In the genomic region with DNA sequence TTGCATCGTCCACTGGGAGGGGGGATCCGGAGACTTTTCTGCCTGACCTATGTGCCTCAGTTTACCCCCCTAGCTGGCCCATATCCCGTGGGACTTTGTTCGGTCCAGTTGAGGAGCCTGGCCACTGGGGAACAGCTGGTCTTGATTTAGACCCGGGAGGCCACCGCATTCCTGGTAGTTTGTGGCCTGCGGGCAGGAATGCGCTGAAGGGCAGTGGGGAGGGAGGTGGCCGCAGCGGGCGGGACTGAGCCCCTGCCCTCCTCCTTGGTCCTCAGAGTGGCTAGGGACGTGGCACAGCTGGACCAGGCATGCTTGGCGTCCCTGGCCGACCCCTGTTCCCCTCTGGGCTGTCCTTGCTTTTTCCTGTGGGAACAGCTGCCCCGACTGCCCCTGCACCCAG, we compare ENCODE assay signal across 9 mouse cellular contexts. TPM values are rescaled to one million over a fixed set of nuclear protein-coding genes. Genes with fewer than 3 reads are reported as not detected.
DNase-seq lines count a peak whose midpoint lies in the region; ATAC-seq and TF ChIP-seq lines count a peak whose summit lies in the region.
"Had no signal": no experiment of that assay in that cellular context is flagged by ENCODE, and none has a peak within 500 bp of the region (broad histone marks: within the 10 kb centered on the region; RNA-seq: fewer than 3 reads in every experiment).

No protein-coding gene starts in this region.

- no peak overlapping the region for H3K4me3 ChIP-seq in heart, adult 2 months
- peak overlapping the region; percentile 22; the same call in 1 of the 2 replicates for H3K4me3 ChIP-seq in midbrain, embryonic 12.5 days

- no peak for DNase-seq in heart, adult 2 months
- no peak for DNase-seq in heart, adult 8-10 months (ENCODE audit: low spot score)
- DNase-seq in embryo, embryonic 11 days = peak; percentile 69
- DNase-seq in kidney, postnatal 25 days = peak; percentile 41 to 61
- no peak for DNase-seq in c-Kit-positive CD71-positive TER-119-positive erythroid progenitor cells, embryonic 14.5 days (ENCODE audit: low spot score)
- no peak for DNase-seq in layer of hippocampus, postnatal 25 days (ENCODE audit: extremely low spot score in 1 of 2, low spot score in 1 of 2)
- DNase-seq in cerebellum, adult 9-10 months = no peak
- DNase-seq: right cerebral cortex, postnatal 4 days had no signal

- H3K79me2 ChIP-seq in heart, adult 2 months (replicated peaks; ENCODE audit: control insufficient read depth, insufficient read depth, low read length) = no peaks in the 10 kb centered on the region; the same call in 1 of the 2 replicates

- H3K9ac ChIP-seq in heart, adult 2 months (ENCODE audit: low read depth, low read length) = peak overlapping the region; percentile 39
- H3K9ac ChIP-seq in midbrain, embryonic 12.5 days (replicated peaks) = no peak overlapping the region

- intact Hi-C loops in heart, adult 2 months (cut with DNase I) = loop anchor here (2.0 to 10.0 kb wide), 3 partner anchors 49 to 275 kb away; partner anchors contain the start of genes Dazap1, Gamt and Polr2e

- H3K4me1 ChIP-seq in heart, adult 2 months (ENCODE audit: control insufficient read depth, insufficient read depth, low read length) = peaks cover 17% of the 10 kb centered on the region
- H3K4me1 ChIP-seq in midbrain, embryonic 12.5 days = peaks cover 25% of the 10 kb centered on the region

- 0 out of 2 replicates have a peak, but pooled peaks cover 4% of the 10 kb centered on the region for H3K9me3 ChIP-seq in midbrain, embryonic 12.5 days

- no peak for ATAC-seq in midbrain, embryonic 12.5 days (ENCODE audit: low FRiP score, low read depth)

- peak overlapping the region; percentile 54 for H3K4me2 ChIP-seq in midbrain, embryonic 12.5 days (replicated peaks)

- no peak for TF ChIP-seq CTCF in heart, adult 2 months (IDR thresholded peaks at IDR 0.05)

- no peaks in the 10 kb centered on the region for H3K36me3 ChIP-seq in heart, adult 2 months (ENCODE audit: control insufficient read depth, insufficient read depth, low read length)
- H3K36me3 ChIP-seq in midbrain, embryonic 12.5 days = no peaks in the 10 kb centered on the region

- no peaks in the 10 kb centered on the region for H3K27me3 ChIP-seq in heart, adult 2 months (ENCODE audit: control insufficient read depth, insufficient read depth, low read length)
- H3K27me3 ChIP-seq in midbrain, embryonic 12.5 days = peaks cover 48% of the 10 kb centered on the region

- no peak for TF ChIP-seq POLR2A in heart, adult 2 months (IDR thresholded peaks at IDR 0.05; ENCODE audit: insufficient read depth, low read depth, low read length)

- 19% methylated on average over 15 of the region's 15 CpGs for WGBS in heart, adult 2 months
- WGBS in midbrain, embryonic 12.5 days = 18% methylated on average over 15 of the region's 15 CpGs

- no peak for TF ChIP-seq EP300 in heart, adult 2 months (IDR thresholded peaks at IDR 0.05; ENCODE audit: insufficient read depth, low read depth, low read length)

- peak overlapping the region; percentile 26 for H3K27ac ChIP-seq in heart, adult 2 months
- H3K27ac ChIP-seq in midbrain, embryonic 12.5 days (replicated peaks) = no peak overlapping the region

RNA-seq across cellular contexts. Expression of gene Cnn2, which starts 1.5 kb away (rescaled TPM):
- 10 to 100 TPM; 30.2 to 39.3 TPM for total RNA-seq in heart, adult 2 months (2021)
- polyA plus RNA-seq in heart, adult 2 months (2012; rRNA removed) = 52.5 and 60.7 TPM in 2 replicates
- 10 to 100 TPM; 27.1 to 35.7 (median 33.3) TPM for total RNA-seq in heart, adult 8-10 months (2022)
- polyA plus RNA-seq in midbrain, embryonic 12.5 days (2016; fragmentation: Nextera tagmentation; extraction: Ambion mirVana) = 109 and 168 TPM in 2 replicates
- 1 to 10 TPM; 5.8 to 6.0 TPM for total RNA-seq in layer of hippocampus, postnatal 25 days (2021)

RNA-seq across cellular contexts. Expression of gene Tmem259, which starts 5.7 kb away (rescaled TPM):
- total RNA-seq in heart, adult 2 months (2021) = 100 to 1,000 TPM; 109 to 124 TPM
- 184 and 220 TPM in 2 replicates for polyA plus RNA-seq in heart, adult 2 months (2012; rRNA removed)
- 100 to 1,000 TPM; 116 to 120 (median 117) TPM for total RNA-seq in heart, adult 8-10 months (2022)
- 19.3 and 20.9 TPM in 2 replicates for polyA plus RNA-seq in midbrain, embryonic 12.5 days (2016; fragmentation: Nextera tagmentation; extraction: Ambion mirVana)
- 100 to 1,000 TPM; 125 to 131 TPM for total RNA-seq in layer of hippocampus, postnatal 25 days (2021)

RNA-seq across cellular contexts. Expression of gene Abca7, which starts 6.4 kb away (rescaled TPM):
- total RNA-seq in heart, adult 2 months (2021) = 1 to 10 TPM; 6.6 to 8.0 TPM
- 9.2 and 10.8 TPM in 2 replicates for polyA plus RNA-seq in heart, adult 2 months (2012; rRNA removed)
- 1 to 10 TPM; 7.5 to 8.5 (median 8.0) TPM for total RNA-seq in heart, adult 8-10 months (2022)
- polyA plus RNA-seq in midbrain, embryonic 12.5 days (2016; fragmentation: Nextera tagmentation; extraction: Ambion mirVana) = 7.6 and 8.5 TPM in 2 replicates
- total RNA-seq in layer of hippocampus, postnatal 25 days (2021) = 10 to 100 TPM in 1 of 2 experiments, 1 to 10 TPM in 1; 9.6 to 10.2 TPM

RNA-seq across cellular contexts. Expression of gene Grin3b, which starts 19.4 kb away (rescaled TPM):
- total RNA-seq in heart, adult 2 months (2021) = under 1 TPM; 0.20 to 0.31 TPM
- 0.20 and 0.29 TPM in 2 replicates for polyA plus RNA-seq in heart, adult 2 months (2012; rRNA removed)
- under 1 TPM; 0.37 to 0.85 (median 0.63) TPM for total RNA-seq in heart, adult 8-10 months (2022)
- polyA plus RNA-seq in midbrain, embryonic 12.5 days (2016; fragmentation: Nextera tagmentation; extraction: Ambion mirVana) = 0.39 and 0.54 TPM in 2 replicates
- total RNA-seq in layer of hippocampus, postnatal 25 days (2021) = under 1 TPM; 0.12 to 0.15 TPM

RNA-seq across cellular contexts. Expression of gene Arhgap45, which starts 26.6 kb away (rescaled TPM):
- 1 to 10 TPM; 3.5 to 5.1 TPM for total RNA-seq in heart, adult 2 months (2021)
- polyA plus RNA-seq in heart, adult 2 months (2012; rRNA removed) = 8.9 and 16.6 TPM in 2 replicates
- 1 to 10 TPM; 2.9 to 5.1 (median 3.4) TPM for total RNA-seq in heart, adult 8-10 months (2022)
- 4.5 and 5.6 TPM in 2 replicates for polyA plus RNA-seq in midbrain, embryonic 12.5 days (2016; fragmentation: Nextera tagmentation; extraction: Ambion mirVana)
- 1 to 10 TPM; 3.3 to 4.3 TPM for total RNA-seq in layer of hippocampus, postnatal 25 days (2021)

Comparison
In these comparisons a context has a peak if more than half of its experiments do, and no peak if none do; other contexts are left out.
1. DNase-seq: peak in embryo, embryonic 11 days (single experiment) and kidney, postnatal 25 days (2 of 2); none in heart, adult 2 months (0 of 2), heart, adult 8-10 months (single experiment), c-Kit-positive CD71-positive TER-119-positive erythroid progenitor cells, embryonic 14.5 days (single experiment), layer of hippocampus, postnatal 25 days (0 of 2) and cerebellum, adult 9-10 months (single experiment).
2. RNA of gene Cnn2, which starts 1.5 kb away (total RNA-seq): 30.2 to 39.3 TPM in heart, adult 2 months and 27.1 to 35.7 TPM in heart, adult 8-10 months; 5.8 to 6.0 TPM in layer of hippocampus, postnatal 25 days; every median in the first group is over 4 times any median in the second.